Mouse (Mus musculus) granulocyte monocyte progenitor cell, adult 5-6 weeks (primary cell): ENCODE data around the gene Crebl2. TPM values are rescaled to one million over a fixed set of nuclear protein-coding genes. Genes with fewer than 3 reads are reported as not detected.

ENCODE experiments used
- ATAC-seq: replicated peaks from 2 replicates; pipeline ENCODE4 v1.8.0; 2016; ENCODE audit warnings: mild to moderate bottlenecking, moderate TSS enrichment, inconsistent platforms; ENCODE audit not compliant: poor library complexity, severe bottlenecking
- total RNA-seq, 2 experiments: library from RNA; stranded (forward) in 1 of 2; stranded (reverse) in 1 of 2; fragments of 200-712, 200-1000 nt in 1 of 2; fragments of >200 nt in 1 of 2; fragmentation: Nextera tagmentation in 1 of 2; gene quantifications; 2 replicates each; pipeline ENCODE4 v1.2.3; 2014 to 2017

Crebl2 gene
- total RNA-seq, 2 experiments from 2014 or later, result 5.6 to 5.7 TPM

GRCm38 (mm10) chr6:134870209-134870742, 40.3 kb downstream of the Crebl2 start:
- ATAC-seq, result no peak

- ATAC-seq, result no peak
Measured at GRCm38 (mm10) chr6:134870887-134871286, 40.9 kb downstream of the Crebl2 start.

DNA sequence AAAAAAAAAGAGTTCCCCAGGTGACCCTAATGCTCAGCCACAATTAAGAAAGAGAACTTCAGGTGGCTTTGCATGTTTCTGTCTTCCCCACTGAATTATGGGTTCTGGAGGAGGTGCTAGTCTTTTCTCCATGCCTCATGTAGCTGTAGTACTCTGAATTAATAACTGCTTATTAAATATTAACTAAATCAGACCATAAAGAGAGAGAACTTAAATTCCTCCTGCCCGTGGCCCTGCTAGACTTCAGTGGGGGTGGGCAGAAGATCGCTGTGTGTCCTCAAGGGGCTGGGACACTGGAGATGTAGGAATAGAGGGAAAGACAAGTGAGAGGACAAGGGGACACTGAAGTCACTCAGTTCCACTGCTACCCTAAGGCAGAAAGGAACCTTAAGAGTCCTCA, 42.3 kb downstream of the Crebl2 start:
- no peak for ATAC-seq

GRCm38 (mm10) chr6:134873018-134873417, 43.1 kb downstream of the Crebl2 start:
- no peak for ATAC-seq

- peak; percentile 53 for ATAC-seq
Measured at GRCm38 (mm10) chr6:134876795-134877194, 46.8 kb downstream of the Crebl2 start.

DNA sequence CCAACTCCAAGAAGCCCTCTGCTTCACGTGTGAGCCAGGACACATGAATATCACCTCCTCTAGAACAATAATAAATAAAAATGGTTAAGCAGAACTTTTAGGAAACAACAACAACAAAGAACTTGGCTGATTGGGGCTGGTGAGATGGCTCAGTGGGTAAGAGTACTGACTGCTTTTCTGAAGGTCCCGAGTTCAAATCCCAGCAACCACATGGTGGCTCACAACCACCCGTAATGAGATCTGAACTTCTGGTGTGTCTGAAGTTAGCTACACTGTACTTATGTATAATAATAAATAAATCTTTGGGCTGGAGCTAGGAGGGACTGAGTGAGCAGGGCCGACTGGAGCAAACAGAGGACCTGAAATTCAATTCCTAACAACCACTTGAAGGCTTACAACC, 47.3 kb downstream of the Crebl2 start:
- ATAC-seq, result no peak

- ATAC-seq, result no peak
Measured at GRCm38 (mm10) chr6:134877892-134878291, 47.9 kb downstream of the Crebl2 start.

GRCm38 (mm10) chr6:134879556-134879955, 49.6 kb downstream of the Crebl2 start:
- no peak for ATAC-seq

- no peak for ATAC-seq
Measured at GRCm38 (mm10) chr6:134880046-134880445, 50.1 kb downstream of the Crebl2 start.

DNA sequence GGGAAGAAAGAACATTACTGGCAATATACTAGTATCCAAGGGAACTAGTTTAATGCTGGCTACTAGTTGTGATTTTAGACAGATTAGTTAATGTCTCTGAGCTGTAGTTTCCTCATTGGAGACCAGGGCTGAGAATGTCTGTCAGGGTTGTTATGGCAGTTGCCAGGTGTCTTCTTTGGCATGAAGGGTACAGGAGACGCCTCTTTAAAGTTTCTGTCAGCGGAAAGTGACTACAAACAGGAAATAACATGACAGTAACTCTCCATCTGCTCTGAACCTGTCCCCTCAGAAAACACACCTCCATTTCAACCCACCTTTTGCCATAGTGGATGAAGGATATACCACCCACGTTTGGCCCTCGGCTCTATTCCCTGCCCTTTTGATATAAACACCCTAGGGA, 53.7 kb downstream of the Crebl2 start:
- no peak for ATAC-seq

- no peak for ATAC-seq
Measured at GRCm38 (mm10) chr6:134885515-134885914, 55.6 kb downstream of the Crebl2 start.

DNA sequence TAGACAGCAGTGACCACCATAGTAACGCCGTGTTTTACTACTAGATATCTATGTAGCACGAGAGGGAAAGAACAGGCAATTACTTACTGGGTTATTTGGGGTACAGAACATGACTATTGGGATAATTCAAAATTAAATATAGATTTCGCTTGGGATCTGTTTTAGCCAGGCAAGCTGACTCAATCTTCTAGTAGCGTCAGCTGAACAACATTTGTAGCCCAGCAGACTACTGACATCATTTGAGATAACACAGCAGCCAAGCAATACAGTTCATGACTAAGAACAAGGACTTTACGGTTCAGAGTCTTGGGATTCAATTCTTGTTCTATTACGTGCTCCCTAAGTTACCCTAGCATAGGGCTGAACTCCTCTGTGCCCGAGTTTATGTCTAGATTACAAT, 56.5 kb downstream of the Crebl2 start:
- no peak for ATAC-seq

GRCm38 (mm10) chr6:134887008-134887407, 57.1 kb downstream of the Crebl2 start:
- no peak for ATAC-seq

DNA sequence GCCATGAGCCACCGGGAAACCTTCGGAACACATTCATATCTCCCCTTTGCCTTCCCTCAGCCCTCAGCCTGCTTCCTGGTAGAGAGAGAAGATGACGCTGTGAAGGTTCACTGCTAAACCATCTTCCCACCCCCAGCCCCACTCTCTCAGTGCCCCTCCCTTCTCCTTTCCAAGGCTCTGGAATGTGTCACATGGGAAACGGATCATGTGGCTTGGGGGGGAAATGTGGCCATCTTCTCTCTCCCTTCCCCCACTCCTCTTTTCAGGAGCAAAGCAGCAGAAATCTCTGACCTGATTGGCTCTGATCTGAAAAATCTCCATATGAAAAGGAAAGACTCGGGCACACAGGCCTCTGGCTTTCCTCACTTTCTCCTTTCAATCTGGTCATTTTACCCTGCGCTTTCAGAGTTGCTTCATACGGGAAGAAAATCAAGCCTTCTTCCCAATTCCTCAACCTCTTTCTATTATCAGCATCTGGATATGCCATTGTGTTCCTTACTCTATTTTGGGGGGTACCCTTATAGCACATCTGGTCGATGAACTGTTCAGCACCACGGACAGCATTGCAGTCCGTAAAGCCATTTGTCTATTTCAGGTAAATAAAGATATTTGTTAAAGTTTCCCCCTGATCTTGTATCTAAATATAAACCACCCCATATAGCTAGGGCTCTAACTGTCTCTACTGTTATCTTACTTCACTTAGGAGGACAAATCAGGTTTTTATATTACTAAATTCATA, 57.9 kb downstream of the Crebl2 start:
- ATAC-seq, result no peak

GRCm38 (mm10) chr6:134888563-134889017, 58.6 kb downstream of the Crebl2 start:
- ATAC-seq, result no peak

- ATAC-seq, result no peak
Measured at GRCm38 (mm10) chr6:134889763-134890162, 59.8 kb downstream of the Crebl2 start.

DNA sequence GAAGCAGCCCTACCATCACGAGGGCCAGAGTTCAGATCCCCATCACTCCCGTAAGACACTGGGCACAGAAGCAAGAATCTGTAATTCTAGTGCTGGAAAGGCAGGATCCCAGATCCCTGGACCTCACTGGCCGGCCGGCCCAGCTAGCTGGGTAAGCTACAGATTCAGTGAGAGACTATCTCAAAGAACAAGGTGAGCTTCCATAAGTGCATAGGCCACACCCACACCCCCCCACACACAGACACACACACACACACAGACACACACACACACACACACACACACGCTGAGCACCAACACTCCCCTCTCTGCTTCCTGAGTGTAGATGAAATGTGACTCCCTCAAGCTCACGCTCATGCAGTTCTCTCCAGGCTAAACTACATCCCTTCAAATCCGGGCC, 60.5 kb downstream of the Crebl2 start:
- ATAC-seq, result no peak

- peak; percentile 6; the same call in 1 of the 2 replicates for ATAC-seq
Measured at GRCm38 (mm10) chr6:134896570-134897436, 66.8 kb downstream of the Crebl2 start.

DNA sequence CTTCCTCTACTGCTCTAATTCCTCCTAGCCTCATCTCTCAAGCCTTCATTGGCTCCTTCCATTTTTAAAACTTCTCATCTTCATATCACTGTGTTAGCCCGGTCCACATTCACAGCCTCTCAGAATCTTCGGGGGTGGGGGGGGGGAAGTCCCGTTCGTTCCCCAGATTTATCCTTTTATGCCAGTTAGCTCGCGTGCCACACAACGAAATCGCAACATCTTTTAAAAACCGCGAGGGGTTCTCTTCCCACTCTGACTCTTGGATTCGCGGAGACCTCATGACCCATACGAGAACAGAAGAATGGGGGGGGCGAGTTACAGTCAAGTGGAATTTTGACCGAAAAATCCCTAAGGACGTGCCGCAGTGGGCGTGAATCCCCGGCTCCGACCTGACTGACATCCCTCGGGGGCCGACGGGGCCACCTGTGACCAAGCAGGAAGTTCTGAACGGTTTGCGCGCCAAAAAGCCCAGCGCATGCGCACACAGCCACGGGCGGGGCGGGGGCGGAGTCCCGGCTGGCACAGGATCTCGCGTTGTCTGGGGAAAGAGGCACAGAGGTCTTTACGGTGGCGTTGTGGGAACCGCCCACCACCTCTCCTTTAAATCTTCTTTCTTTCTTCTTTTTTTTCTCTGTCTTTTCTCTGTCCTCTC, 67.6 kb downstream of the Crebl2 start:
- peak; percentile 85 for ATAC-seq

GRCm38 (mm10) chr6:134898095-134898965, 68.4 kb downstream of the Crebl2 start, which contains the start of gene Gpr19:
Gene Gpr19 (minus strand): TSS chr6:134898578.
- peak; percentile 62 for ATAC-seq
